Mouse (Mus musculus) layer of hippocampus, postnatal 14 days (tissue): ENCODE measurements around the gene Nsg2. TPM values are rescaled to one million over a fixed set of nuclear protein-coding genes. Genes with fewer than 3 reads are reported as not detected.
"Not testable (repeated sequence)": the region's sequence is repeated elsewhere in the genome, so short reads cannot be mapped to it uniquely, and the experiment has no call there.

Experiments
- DNase-seq, 2 experiments: peaks; one replicate each; pipeline ENCODE4 v3.0.0; 2021 to 2022; ENCODE audit warnings: low spot score in 2 of 2, mixed read lengths in 1 of 2
- long read RNA-seq, 2 experiments: library from polyadenylated mRNA; stranded (forward); transcript quantifications; one replicate each; pipeline ENCODE4 v2.0.0; 2021
- total RNA-seq, 2 experiments: library from RNA; stranded (reverse); gene quantifications; 2 replicates each; pipeline ENCODE4 v1.2.3; 2021

Nsg2 gene
- total RNA-seq, result 100 to 1,000 TPM; 785 to 794 TPM
- long read RNA-seq, experiment 1, partial matches to known transcripts, result 5 of 121 reads
- long read RNA-seq, experiment 1, other reads (novel, unspliced or antisense), result 112 of 121 reads
- long read RNA-seq, experiment 2, transcript Nsg2-202 (4 exons, 1,974 nt), result major isoform, 8 of 174 reads
- long read RNA-seq, experiment 2, partial matches to known transcripts, result 155 of 174 reads
- long read RNA-seq, experiment 2, other reads (novel, unspliced or antisense), result 8 of 174 reads

DNA sequence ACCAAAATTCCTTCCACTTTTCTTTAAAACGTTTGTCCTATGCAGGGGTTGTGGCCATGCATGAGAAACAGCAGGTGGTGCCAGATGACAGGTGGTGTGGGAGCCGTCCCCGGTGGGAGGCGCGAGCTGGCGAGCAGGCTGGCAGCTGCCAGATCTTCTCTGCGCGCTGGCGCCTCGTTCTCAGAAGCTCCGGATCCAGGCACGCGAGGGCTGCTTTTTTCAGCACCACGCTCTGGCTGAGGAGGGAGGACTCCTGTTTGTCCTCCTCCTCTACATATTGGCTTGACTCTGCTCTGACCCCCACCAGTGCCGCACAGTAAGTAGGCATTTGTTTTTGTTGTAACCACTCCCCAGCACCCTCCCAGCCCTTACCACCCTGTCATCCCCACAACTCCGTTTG, at the start of gene Nsg2:
Gene Nsg2, plus strand, starts transcription at position 183 of the 400 bp plus-strand sequence.
- peak; percentile 89 to 93 for DNase-seq

DNA sequence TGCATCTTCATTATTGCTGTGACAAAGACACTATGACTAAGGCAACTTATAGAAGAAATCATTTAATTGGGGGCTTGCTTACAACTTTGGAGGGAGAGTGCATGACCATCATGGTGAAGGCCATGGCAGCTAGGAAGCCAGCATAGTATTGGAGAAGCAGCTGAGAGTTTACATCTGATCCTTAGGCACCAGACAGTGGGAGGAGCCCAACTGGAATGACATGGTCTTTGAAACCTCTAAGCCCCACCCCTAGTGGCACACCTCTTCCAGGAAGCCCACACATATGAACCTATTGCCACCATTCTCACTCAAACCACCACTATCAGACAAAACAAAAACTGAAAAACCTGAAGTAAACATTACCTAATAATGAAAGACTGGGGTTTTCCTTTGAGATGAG, 40.2 kb upstream of the Nsg2 start:
- DNase-seq, result no peak

DNA sequence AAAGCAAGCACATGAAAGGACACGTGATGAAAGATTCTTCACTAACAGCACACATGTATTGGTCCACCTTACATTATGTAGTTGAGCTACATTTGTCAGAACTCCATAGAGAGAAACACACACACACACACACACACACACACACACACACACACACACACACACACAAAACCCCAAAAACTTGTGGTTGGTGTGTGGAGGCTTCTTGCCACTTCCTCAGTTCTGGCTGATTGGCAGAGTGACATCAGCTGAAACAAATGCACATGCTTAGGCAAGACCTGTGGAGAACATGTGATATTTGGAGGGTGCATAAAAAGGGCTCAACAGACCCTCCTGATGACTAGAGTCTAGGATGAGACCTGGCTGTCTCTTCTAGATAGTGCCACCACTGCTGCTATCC, 36.3 kb upstream of the Nsg2 start:
- DNase-seq, result no peak

DNA sequence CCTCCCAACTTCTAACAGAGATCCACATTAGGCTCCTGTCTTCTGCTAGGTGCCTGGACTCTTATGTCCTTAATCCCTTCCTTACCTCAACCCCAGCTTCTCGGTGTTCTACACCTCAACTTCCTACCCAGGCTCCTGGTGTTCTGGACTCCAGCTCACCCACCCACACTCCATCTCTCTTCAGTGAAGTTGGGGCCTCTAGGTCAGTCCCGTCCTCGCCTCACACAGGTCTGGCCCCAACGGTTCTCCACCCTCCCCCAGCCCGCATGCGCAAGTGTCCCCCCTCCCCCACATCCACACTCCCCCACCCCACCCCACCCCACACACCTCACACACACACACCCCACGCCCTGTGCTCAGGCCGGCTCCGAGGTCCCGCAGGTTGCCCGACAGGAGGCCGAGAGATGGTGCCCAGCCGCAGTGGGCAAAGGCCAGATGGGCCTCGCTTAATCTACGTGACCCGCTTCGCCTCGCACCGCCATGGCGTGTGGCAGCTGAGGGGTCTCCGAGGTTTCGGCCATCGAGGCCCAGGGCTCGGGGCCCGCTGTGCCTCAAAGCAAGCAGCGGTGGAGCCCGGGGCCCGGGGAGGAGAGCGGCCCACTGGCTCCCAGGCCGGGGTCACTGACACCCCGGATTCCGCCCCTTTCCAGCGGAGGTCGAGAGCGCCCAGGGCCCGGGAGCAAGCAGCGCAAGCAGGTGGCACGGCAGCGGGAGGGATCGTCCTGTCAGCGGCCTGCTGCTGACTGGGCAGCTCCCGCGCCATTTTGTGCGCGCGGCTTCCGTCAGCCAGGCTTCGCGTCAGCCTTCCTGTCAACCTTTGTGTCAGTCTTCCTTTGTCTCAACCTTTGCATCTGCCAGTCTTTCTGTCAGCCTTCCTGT, 34.8 kb upstream of the Nsg2 start, which contains the start of gene 4930524B15Rik:
Gene 4930524B15Rik, plus strand, starts transcription at position 337 of the 879 bp plus-strand sequence.
- no peak for DNase-seq

DNA sequence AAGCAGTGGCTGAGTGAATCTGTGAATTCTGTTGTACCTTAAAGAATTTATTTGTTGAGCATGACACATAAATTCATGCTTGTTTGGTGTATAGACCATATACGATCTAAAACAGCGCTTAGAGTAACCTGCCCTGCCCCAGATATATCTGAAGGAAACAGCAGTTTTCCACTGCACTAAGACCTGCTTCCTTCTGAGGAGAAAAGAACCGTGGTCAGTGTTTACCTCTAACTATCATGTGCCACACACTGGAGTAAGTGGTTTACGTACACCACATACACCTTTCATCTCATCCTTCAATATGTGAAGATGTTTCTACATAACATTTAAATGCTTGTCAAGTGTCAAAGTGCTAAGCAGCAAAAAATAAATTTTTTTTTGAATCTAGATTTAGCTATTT, 26.1 kb upstream of the Nsg2 start:
- no peak for DNase-seq

DNA sequence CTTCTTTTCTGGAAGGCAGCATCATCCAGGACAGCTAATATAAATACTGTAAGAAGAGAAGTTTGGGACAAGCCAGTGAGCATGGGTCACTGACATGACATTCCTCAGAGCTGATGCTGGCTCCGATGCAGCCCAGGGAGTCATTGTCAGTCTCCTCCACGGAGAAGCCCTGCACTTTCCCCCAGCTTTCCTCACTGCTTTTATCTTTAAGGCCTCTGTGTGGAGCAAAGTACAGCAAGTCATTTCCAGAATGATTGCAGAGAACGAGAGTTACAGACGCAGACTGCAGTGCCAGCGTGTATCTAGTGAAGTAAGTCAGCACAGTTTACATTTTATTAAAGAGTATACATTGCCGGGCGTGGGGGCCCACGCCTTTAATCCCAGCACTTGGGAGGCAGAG, 25.4 kb upstream of the Nsg2 start:
- no peak for DNase-seq

DNA sequence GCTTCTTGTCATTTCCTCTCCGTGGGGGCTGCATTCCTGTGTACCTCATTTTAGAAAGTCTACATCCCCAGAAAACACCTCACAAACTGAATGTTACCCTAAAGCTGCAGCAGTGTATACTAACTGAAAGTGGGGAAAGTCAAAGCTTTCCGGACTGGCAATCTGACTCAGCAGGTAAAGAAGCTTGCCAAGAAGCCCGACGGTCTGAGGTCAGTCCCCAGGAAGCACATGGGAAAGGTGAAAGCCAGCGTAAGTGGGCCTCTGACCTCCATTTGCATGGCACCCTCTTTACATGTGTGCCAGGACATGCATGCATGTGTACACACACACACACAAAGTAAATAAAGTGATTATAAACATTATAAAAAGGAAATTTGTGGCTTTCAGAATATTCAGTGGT, 24.6 kb upstream of the Nsg2 start:
- no peak for DNase-seq

DNA sequence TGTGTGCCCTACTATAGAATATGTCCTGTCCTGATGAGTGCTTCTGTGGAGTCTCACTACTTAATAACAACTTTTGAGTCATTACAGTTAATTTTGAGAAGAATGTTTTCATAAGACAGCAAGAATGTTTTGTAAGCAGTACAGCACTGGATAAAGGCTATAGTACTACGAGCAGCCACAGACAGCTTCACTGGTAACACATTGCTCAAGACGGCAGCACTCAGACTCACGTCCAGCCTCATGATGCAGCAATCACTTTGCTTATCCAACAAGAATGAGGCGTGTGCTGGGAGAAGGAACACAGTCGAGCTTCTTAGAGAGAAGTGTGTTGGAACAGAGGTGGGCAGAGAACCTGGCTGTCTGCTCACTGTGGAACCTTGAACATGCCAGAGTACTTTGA, 24.1 kb upstream of the Nsg2 start:
- DNase-seq, result no peak

DNA sequence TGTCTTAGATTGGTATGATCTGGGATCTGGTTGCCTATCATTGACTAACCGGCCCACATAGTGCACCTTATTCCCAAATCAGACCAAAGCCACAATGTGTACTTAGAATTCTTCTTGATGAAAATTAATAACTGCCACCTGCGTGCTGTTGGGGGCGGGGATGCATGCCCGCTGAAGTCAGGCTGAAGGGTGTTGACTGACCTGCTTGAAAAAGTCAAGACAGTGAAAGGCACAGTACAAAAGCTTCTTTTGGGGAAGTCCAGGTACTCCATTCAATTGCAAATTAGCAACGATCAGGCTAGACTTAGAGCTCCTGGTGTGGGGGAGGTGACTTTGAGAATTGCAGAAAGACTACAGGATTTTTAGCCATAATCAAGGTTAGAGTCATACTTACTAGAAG, 20.2 kb upstream of the Nsg2 start:
- DNase-seq, result not testable (repeated sequence)

DNA sequence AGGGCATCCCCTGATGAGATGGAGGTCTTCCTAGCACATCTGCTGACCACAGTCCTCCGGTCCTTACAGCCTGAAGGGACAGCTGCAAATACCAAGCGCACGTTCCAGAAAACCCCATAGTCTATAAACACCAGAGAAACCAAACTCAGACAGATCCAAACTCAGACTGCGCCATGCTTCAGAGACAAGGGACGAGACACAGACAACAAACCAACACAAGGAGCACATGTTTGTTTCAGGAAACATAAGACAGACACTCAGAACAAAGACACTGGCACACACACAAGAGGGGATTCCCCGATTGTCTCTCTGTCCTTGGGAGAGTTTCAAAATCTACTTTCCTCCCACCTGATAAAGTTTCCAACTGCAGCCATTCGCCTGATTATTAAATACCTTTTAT, 18.4 kb upstream of the Nsg2 start:
- no peak for DNase-seq

DNA sequence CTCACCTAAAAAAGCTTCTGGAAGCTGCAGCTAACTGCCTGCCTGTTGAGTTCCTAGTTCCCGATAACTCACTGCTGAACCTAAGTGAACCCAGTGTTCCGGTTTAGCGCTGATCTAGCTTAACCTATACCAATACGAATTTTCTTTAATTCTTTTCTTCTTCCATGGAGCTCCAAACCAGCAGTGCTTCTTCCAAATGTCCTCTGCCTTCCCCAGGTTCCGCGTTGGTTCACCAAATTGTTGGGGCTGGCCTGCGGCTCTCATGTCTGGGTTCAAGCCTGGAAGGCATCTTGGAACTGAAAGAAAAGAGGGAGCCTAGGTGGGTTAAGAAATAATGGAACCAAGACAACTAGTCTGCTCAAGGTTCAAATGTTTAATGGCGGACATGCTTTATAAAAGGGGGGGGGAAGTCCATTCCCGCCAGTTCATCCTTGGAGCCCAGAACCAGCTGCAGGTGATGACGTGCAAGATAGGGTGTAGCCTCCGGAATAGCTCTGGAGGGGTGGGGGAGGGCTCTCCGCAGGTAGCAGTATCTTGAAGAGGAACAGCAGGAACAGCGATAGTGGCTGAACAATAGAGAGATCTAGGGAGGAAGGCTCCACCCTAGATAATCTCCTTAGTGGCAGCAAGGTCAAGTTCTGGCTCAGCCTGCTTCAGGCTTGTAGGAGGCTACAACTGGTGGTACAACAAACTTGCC, 17.9 kb upstream of the Nsg2 start:
- DNase-seq, result not testable (repeated sequence)

DNA sequence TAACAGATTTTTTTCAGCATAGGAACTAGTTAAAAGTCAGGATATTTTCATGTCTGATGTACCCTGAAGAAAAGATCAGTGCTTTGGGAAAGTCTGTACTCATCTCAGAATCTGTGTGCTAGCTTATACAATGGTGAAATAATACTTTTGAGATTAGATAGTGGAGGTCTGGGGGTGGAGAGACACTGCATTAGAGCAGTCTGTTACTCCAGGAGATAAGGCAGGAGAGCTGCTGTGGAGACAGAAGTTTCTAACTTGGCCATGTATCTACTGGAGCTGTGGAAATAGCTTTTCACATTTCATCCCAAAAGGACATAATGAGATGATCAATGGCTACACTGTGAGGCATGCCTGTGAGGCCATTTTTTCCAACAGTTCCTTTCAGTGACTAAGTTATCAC, 17.0 kb upstream of the Nsg2 start:
- DNase-seq, result no peak

DNA sequence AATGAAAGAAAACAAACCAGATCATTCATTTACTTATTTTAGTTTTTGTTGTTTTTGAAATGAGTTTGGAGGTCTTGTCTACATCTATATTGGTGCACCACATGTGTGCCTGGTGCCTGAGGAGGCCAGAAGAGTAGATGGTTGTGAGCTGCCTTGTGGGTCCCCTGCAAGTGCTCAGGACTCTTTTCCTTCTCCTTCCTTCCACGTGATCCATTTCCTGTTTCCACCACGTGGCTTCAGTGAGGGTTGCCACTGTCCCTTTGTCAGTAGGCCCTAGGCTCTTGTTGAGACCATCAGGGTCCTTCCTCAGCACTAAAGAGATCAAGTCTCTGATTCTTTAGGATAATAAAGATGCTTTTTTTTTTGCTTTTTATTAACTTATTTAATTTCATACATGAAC, 15.5 kb upstream of the Nsg2 start:
- no peak for DNase-seq

DNA sequence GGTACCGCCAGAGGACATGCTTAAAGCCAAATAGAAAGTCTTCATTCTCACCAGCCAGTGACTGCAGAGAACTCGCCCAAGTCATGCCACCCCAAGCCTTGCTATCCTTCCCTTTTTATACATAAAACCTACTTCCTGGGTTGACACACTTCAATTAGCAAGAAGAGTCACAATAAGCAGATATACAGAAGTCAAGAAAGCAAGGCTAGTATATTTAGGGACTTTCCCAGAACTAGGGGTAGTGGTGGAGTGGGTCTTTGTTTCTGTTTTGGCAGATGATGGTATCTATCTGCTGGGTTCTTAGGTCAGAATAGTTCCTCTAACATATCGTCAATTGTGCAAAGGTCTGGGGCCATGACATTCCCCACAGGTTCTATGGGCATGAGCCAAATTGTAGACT, 7.7 kb upstream of the Nsg2 start:
- no peak for DNase-seq

DNA sequence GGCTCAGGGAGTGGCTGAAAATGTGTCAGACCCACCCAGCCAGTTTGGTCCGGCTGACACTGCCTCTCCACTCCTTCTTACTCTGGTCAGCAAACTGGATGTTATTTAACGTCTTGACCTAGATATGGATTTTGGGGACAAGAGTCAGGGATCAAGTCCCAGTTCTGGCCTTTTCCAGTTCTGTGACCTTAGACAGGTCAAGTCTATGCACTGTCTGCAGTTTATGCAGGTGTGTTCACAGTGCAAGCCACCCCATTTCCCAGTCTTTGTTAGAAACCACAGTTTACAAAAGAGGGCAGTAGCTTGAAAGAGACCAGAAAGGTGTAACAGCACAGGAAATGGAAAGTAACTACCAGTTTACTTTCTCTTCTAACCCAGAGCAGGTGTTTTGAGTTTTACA, 547 bp upstream of the Nsg2 start:
- no peak for DNase-seq

DNA sequence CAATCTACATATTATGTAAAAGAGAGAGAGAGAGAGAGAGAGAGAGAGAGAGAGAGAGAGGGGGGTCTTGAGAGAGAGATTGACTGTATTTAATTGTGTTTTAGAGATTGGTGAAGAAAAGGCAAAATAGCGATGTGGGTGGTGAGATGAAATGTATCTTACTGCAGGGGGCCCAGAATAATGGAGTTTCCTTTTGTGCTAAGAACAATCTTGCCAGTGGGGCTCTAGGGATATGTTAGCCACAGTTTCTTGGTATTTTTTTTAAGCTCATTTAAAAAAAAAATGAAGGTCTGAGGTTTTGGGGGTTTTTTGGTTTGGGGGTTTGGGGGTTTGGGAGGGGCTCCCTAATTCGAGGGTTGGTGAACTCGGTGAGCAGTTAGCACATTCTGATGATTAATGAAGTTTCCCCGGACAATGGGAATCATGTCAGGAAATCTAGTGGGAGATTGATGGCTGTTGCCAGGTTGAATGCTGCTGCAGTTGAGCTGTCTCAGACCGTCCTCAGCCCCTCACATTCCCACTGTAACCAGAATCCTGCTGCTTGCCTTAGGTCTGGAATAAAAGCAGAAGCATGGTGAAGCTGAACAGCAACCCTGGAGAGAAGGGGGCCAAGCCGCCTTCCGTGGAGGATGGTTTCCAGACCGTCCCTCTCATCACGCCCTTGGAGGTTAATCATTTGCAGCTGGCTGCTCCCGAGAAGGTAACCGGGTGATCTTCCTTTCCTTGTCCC, 1.1 kb downstream of the Nsg2 start:
- no peak for DNase-seq

DNA sequence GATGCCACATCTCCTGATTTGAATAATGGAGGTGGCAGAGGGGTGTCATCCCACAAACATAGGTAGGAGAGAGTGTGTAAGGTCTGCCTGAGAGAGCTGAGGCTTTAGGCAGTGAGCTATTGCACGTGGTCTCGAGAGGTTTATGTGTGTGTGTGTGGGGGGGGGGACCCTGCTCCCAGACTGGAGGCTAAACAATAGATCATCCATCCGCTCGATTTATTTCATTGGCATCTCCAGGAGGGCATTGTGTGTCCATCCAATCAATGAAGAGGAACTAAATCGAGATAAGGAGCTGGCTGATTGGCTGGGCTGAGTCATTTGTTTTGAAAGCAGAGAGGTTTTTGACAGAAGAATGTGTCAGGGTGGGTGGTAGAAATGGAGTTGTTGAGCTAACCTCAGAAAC, 2.4 kb downstream of the Nsg2 start:
- peak in 1 of 2 experiments; percentile 58 for DNase-seq

DNA sequence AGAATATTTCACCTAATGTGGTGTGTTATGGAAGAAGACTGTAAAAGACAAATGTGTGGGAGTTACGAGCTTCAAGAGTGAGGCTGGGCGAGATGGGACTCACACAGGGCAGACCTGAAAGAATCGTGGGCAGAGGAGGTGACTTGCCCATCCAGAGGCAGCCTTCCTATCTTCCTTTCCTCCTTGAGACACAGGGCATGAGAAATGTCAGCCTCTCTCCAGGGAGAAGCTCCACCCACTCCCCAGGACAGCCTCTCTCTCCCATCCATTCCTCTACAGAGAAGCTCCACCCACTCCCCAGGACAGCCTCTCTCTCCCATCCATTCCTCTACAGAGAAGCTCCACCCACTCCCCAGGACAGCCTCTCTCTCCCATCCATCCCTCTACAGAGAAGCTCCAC, 7.8 kb downstream of the Nsg2 start:
- DNase-seq, result not testable (repeated sequence)

DNA sequence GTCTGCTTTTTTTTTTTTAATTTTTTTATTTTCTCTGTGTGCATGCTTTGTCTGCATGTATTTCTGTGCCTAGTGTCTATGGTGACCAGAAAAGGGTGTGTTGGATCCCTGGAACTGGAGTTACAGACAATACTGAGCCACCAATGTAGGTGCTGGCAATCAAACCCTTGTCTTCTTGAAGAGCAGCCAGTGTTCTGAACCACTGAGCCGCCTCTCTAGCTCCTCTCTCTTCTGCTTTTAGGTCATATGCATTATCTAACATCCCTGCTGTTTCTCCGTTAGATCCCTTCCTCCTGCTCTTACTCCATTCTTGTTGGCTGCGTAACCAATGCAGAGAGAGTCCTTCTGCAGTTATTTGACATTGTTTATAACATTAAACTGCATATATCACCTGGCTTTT, 8.6 kb downstream of the Nsg2 start:
- no peak for DNase-seq

DNA sequence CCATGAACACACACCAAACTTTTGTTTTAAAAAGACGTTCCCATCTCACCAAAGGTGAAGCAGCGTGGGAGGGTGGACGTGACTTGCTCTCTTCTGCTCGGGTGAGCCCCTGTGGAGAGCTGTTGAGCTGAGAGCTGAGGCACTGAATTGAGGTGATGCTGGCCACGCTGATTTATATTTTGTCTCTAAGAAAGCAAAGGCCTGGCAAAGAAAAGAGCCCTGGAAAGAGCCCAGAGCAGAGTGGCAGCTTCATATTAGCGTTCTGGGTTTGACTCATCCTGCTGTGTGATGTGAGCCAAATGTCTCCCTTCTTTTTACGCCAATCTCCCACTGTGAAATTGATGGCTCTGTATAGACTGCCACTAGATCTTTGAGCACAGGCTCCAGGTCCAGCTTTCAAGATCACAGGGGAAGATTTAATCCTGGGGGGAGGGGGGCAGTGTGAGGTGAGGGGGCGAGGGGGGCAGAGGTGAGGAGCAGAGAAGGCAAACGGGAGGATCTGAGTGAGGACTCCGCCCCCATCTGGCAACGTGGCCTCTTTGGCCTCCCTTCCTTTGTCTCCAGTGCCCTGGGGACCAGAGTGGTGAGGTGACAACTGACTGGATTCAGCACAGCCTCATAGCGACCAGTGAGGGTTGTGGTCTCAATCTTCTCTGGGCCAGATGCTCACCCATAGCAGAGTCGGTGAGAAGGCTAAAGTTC, 9.8 kb downstream of the Nsg2 start:
- peak in 1 of 2 experiments; percentile 62 for DNase-seq

DNA sequence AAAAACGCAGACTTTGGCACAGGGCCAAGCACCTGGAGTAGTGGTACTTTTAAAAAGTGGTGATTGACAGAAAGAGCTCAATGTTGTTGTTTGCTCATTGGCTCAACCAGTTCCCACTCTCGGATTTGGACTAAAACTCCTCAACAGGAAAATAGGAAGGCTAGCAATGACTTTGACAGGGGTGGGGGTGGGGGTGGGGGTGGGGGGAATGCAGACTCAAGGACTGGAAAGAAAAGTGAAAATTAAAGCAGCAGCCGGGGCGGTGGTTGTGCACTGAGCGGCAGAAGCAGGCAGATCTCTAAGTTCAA, 10.4 kb downstream of the Nsg2 start:
- DNase-seq, result no peak
